ENCODE assay signal across 19 mouse cellular contexts in the genomic region with DNA sequence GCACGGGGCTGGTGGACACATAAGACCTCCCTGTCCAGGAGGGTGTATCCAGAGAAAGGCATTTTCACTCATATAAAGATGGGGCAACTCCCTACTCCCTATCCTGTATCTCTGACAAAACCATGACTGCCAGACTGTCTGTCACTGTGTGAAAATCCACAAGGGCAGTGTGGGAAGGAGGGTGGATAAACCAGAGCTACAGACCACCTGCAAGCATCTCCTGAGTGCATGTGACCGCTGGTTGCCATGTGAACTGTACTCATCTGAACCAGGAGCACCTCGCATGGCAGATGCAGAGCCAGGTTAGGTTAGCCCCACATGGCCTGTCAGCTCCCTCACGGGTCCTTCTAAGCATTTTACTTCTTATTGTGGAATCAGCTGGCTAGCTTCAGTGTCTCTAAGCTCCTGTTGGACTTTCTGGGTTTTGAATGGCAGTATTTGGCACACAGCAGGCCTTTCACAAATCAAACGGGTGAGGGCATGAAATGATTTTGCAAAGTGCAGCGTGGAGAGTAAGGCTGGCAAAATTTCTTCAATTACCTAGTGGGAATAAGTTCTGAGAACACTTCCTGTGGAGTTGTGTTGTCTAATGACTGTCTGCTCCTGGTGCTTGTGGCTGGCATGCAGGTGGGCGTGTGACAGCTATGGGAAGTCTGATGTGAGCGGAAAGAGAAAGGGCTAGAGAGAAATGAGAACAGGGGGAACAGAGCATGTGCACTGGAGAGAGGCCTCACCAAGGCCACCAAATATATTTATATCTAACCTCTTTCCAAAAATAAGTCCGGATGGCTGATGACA. TPM values are rescaled to one million over a fixed set of nuclear protein-coding genes. Genes with fewer than 3 reads are reported as not detected.
DNase-seq lines count a peak whose midpoint lies in the region; ATAC-seq and TF ChIP-seq lines count a peak whose summit lies in the region.
"Had no signal": no experiment of that assay in that cellular context is flagged by ENCODE, and none has a peak within 500 bp of the region (broad histone marks: within the 10 kb centered on the region; RNA-seq: fewer than 3 reads in every experiment).

No protein-coding gene starts in this region.

- peak; percentile 57 for ATAC-seq in forebrain, embryonic 15.5 days (replicated peaks)
- ATAC-seq in forebrain, embryonic 11.5 days (replicated peaks; ENCODE audit: low FRiP score) = no peak
- peak; percentile 24; the same call in 1 of the 2 replicates for ATAC-seq in heart, postnatal 0 days (ENCODE audit: insufficient read depth, low read depth)
- ATAC-seq: intestine, postnatal 0 days had no signal

- no peak overlapping the region for H3K4me2 ChIP-seq in forebrain, embryonic 15.5 days (replicated peaks)
- H3K4me2 ChIP-seq in forebrain, embryonic 11.5 days (ENCODE audit: low read depth, low read length, severe bottlenecking) = no peak overlapping the region
- H3K4me2 ChIP-seq in heart, postnatal 0 days (ENCODE audit: low read depth, low read length) = no peak overlapping the region
- H3K4me2 ChIP-seq: embryonic facial prominence, embryonic 15.5 days; hindbrain, embryonic 12.5 days; neural tube, embryonic 13.5 days had no signal

- H3K4me3 ChIP-seq in forebrain, embryonic 15.5 days = no peak overlapping the region
- no peak overlapping the region for H3K4me3 ChIP-seq in forebrain, embryonic 11.5 days (ENCODE audit: low read depth, low read length)
- H3K4me3 ChIP-seq in heart, postnatal 0 days (ENCODE audit: low read depth, low read length) = no peak overlapping the region
- H3K4me3 ChIP-seq: embryonic facial prominence, embryonic 15.5 days; hindbrain, embryonic 12.5 days; neural tube, embryonic 13.5 days had no signal

- peak overlapping the region; percentile 51 for H3K27ac ChIP-seq in forebrain, embryonic 15.5 days (replicated peaks)
- no peak overlapping the region for H3K27ac ChIP-seq in forebrain, embryonic 11.5 days (ENCODE audit: low read depth, low read length)
- no peak overlapping the region for H3K27ac ChIP-seq in heart, postnatal 0 days (ENCODE audit: low read depth)
- H3K27ac ChIP-seq: embryonic facial prominence, embryonic 15.5 days; hindbrain, embryonic 12.5 days; neural tube, embryonic 13.5 days had no signal

- no peak for TF ChIP-seq EP300 in heart, postnatal 0 days (IDR thresholded peaks at IDR 0.05; ENCODE audit: low read depth)

- no peak overlapping the region for H3K9ac ChIP-seq in forebrain, embryonic 15.5 days (replicated peaks)
- H3K9ac ChIP-seq in forebrain, embryonic 11.5 days (ENCODE audit: low read length) = no peak overlapping the region
- no peak overlapping the region for H3K9ac ChIP-seq in heart, postnatal 0 days (replicated peaks; ENCODE audit: low read depth, low read length)
- H3K9ac ChIP-seq: embryonic facial prominence, embryonic 15.5 days; hindbrain, embryonic 12.5 days; neural tube, embryonic 13.5 days had no signal

- H3K4me1 ChIP-seq in forebrain, embryonic 15.5 days = 0 out of 2 replicates have a peak, but pooled peaks cover 4% of the 10 kb centered on the region
- H3K4me1 ChIP-seq in forebrain, embryonic 11.5 days (replicated peaks; ENCODE audit: control insufficient read depth, insufficient read depth, low read length) = no peaks in the 10 kb centered on the region
- peaks cover 8% of the 10 kb centered on the region; the same call in 1 of the 2 replicates for H3K4me1 ChIP-seq in heart, postnatal 0 days (ENCODE audit: control insufficient read depth, insufficient read depth)
- H3K4me1 ChIP-seq: embryonic facial prominence, embryonic 15.5 days; neural tube, embryonic 13.5 days had no signal

- WGBS in forebrain, embryonic 15.5 days = 58% methylated on average over 9 of the region's 9 CpGs
- 82% methylated on average over 9 of the region's 9 CpGs for WGBS in forebrain, embryonic 11.5 days
- 63% methylated on average over 9 of the region's 9 CpGs for WGBS in heart, postnatal 0 days

- intact Hi-C loops in heart, postnatal 14 days (cut with DNase I) = no loop called here

- no peak for TF ChIP-seq CTCF in heart, postnatal 0 days (IDR thresholded peaks at IDR 0.05; ENCODE audit: low read depth)

- no peaks in the 10 kb centered on the region for H3K36me3 ChIP-seq in forebrain, embryonic 15.5 days
- no peaks in the 10 kb centered on the region for H3K36me3 ChIP-seq in forebrain, embryonic 11.5 days (ENCODE audit: control insufficient read depth, insufficient read depth, low read length)
- no peaks in the 10 kb centered on the region for H3K36me3 ChIP-seq in heart, postnatal 0 days (replicated peaks; ENCODE audit: control insufficient read depth, insufficient read depth, low read length)
- H3K36me3 ChIP-seq: embryonic facial prominence, embryonic 15.5 days; hindbrain, embryonic 12.5 days; neural tube, embryonic 13.5 days had no signal

- no peaks in the 10 kb centered on the region for H3K27me3 ChIP-seq in forebrain, embryonic 15.5 days
- no peaks in the 10 kb centered on the region for H3K27me3 ChIP-seq in forebrain, embryonic 11.5 days (ENCODE audit: control insufficient read depth, insufficient read depth, low read length)
- peaks cover 14% of the 10 kb centered on the region; the same call in 1 of the 2 replicates for H3K27me3 ChIP-seq in heart, postnatal 0 days (ENCODE audit: control insufficient read depth, insufficient read depth, low read length)
- H3K27me3 ChIP-seq: embryonic facial prominence, embryonic 15.5 days; hindbrain, embryonic 12.5 days; neural tube, embryonic 13.5 days had no signal

- no peak for DNase-seq in forebrain, embryonic 11.5 days (ENCODE audit: low spot score)
- peak; percentile 22 for DNase-seq in heart, postnatal 0 days (ENCODE audit: low spot score)
- no peak for DNase-seq in heart, postnatal 14 days
- peak; percentile 47 for DNase-seq in right cerebral cortex, adult 18-20 months
- no peak for DNase-seq in right cerebral cortex, postnatal 10 days (ENCODE audit: low spot score in 2 of 2)
- DNase-seq in urinary bladder, postnatal 25 days (ENCODE audit: low spot score) = no peak
- DNase-seq: cerebellum, adult 8-10 months; kidney, postnatal 14 days; liver; lung, adult 2 months; lung, postnatal 4 days; thymus, postnatal 36 days had no signal

- no peaks in the 10 kb centered on the region for H3K9me3 ChIP-seq in forebrain, embryonic 15.5 days
- no peaks in the 10 kb centered on the region for H3K9me3 ChIP-seq in forebrain, embryonic 11.5 days (ENCODE audit: control insufficient read depth, low read length)
- H3K9me3 ChIP-seq in heart, postnatal 0 days (replicated peaks; ENCODE audit: control insufficient read depth, low read length) = no peaks in the 10 kb centered on the region
- H3K9me3 ChIP-seq: embryonic facial prominence, embryonic 15.5 days; hindbrain, embryonic 12.5 days; neural tube, embryonic 13.5 days had no signal

RNA-seq across cellular contexts. Expression of a gene that starts 37.0 kb away (rescaled TPM):
- 0.47 and 0.54 TPM in 2 replicates for polyA plus RNA-seq in forebrain, embryonic 15.5 days (2015; fragmentation: Nextera tagmentation; extraction: Ambion mirVana)
- polyA plus RNA-seq in forebrain, embryonic 11.5 days (2014; fragmentation: Nextera tagmentation; extraction: Ambion mirVana) = 0.20 and 0.36 TPM in 2 replicates
- total RNA-seq in heart, postnatal 0 days (2014; rRNA removed; ENCODE audit: low replicate concordance) = 13.8 TPM in 1 of 2 replicates, not detected in the other
- 0.49 and 0.80 TPM in 2 replicates for polyA plus RNA-seq in heart, postnatal 0 days (2015; fragmentation: Nextera tagmentation; extraction: Ambion mirVana)
- 1 to 10 TPM; 1.6 to 1.7 TPM for total RNA-seq in heart, postnatal 14 days (2021)

RNA-seq across cellular contexts. Expression of a gene that starts 39.0 kb away (rescaled TPM):
- 0.60 TPM in 1 of 2 replicates, not detected in the other for polyA plus RNA-seq in forebrain, embryonic 15.5 days (2015; fragmentation: Nextera tagmentation; extraction: Ambion mirVana)
- not detected in 2 replicates for polyA plus RNA-seq in forebrain, embryonic 11.5 days (2014; fragmentation: Nextera tagmentation; extraction: Ambion mirVana)
- total RNA-seq in heart, postnatal 0 days (2014; rRNA removed; ENCODE audit: low replicate concordance) = not detected in 2 replicates
- polyA plus RNA-seq in heart, postnatal 0 days (2015; fragmentation: Nextera tagmentation; extraction: Ambion mirVana) = not detected in 2 replicates
- not detected for total RNA-seq in heart, postnatal 14 days (2021)
- polyA plus RNA-seq: C2C12; hindbrain, embryonic 12.5 days; intestine, postnatal 0 days; lung, adult 2 months; neural tube, embryonic 13.5 days; testis, adult 2 months had no signal

RNA-seq across cellular contexts. Expression of a gene that starts 41.6 kb away (rescaled TPM):
- polyA plus RNA-seq in forebrain, embryonic 15.5 days (2015; fragmentation: Nextera tagmentation; extraction: Ambion mirVana) = 71.9 and 75.0 TPM in 2 replicates
- polyA plus RNA-seq in forebrain, embryonic 11.5 days (2014; fragmentation: Nextera tagmentation; extraction: Ambion mirVana) = 16.4 and 19.1 TPM in 2 replicates
- total RNA-seq in heart, postnatal 0 days (2014; rRNA removed; ENCODE audit: low replicate concordance) = 0.38 and 2.8 TPM in 2 replicates
- polyA plus RNA-seq in heart, postnatal 0 days (2015; fragmentation: Nextera tagmentation; extraction: Ambion mirVana) = 0.18 and 0.26 TPM in 2 replicates
- total RNA-seq in heart, postnatal 14 days (2021) = 1 to 10 TPM; 1.2 to 4.3 TPM

Comparison
In these comparisons a context has a peak if more than half of its experiments do, and no peak if none do; other contexts are left out.
1. DNase-seq: peak in heart, postnatal 0 days (single experiment) and right cerebral cortex, adult 18-20 months (single experiment); none in forebrain, embryonic 11.5 days (single experiment), heart, postnatal 14 days (0 of 2), right cerebral cortex, postnatal 10 days (0 of 2) and urinary bladder, postnatal 25 days (single experiment).
2. RNA of a gene that starts 41.6 kb away (polyA plus RNA-seq): 71.9 to 75.0 TPM in forebrain, embryonic 15.5 days and 16.4 to 19.1 TPM in forebrain, embryonic 11.5 days; 0.18 to 0.26 TPM in heart, postnatal 0 days; every median in the first group is over 10 times any median in the second.